Mouse (Mus musculus): Measurements from ENCODE around the gene Gfi1b. TPM values are rescaled to one million over a fixed set of nuclear protein-coding genes. Genes with fewer than 3 reads are reported as not detected.

The Gfi1b gene
- polyA plus RNA-seq, 1 experiment from 2014 or later = 1.1 TPM

DNA sequence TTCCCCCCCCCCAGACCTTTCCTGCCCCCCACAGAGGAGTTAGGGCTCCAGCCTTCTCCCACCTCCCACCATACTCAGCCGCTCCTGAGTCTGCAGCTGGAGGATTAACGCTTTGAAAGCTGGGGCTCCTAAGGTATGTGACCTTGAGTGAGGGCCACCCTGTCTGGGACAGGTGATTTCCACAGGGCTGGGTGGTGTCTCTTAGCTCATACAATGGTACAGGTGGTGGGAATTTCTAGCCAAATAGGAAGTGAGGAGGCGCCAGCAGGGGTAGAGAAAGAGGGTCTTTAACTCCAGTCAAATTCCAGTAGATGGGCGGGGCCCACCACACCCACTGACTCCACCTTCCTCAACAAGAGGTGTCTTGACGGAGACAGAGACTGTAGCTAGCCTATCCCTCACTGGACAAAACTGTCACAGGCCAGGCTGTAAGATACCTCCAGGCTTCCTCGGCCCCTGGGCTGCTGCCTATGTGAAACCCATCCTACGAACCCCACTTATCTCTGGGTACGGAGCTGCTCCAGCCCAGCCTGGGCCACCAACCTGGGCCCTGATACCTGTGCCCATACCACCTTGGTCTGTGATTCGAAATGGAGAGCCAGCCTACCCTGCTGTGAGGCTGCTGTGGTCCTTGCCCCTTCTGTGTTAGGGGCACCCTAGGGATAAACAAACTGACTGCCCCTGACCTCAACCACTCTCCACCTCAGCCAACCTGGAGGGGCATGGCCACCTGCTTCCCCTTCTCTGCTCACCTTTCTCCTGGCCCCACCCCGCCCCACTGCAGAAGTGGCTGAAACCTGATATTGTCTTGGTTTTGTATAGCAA, 14.2 kb downstream of the Gfi1b start:
- Histone ChIP-seq H3K9me3 (no peaks in the 10 kb centered on the region), H3K27me3 (replicated peaks) (no peaks in the 10 kb centered on the region), H3K36me3 (no peaks in the 10 kb centered on the region), H3K4me1 (replicated peaks) (peaks cover 4% of the 10 kb centered on the region; the same call in 1 of the 2 replicates), H3K4me3 (replicated peaks) (no peak overlapping the region), H3K27ac (no peak overlapping the region), H3K4me2 (replicated peaks) (no peak overlapping the region), H3K9ac (no peak overlapping the region)
- 43% methylated on average over 10 of the region's 10 CpGs for WGBS
- ATAC-seq = 0 out of 2 replicates have a peak, but pooled peaks have one; percentile 45

DNA sequence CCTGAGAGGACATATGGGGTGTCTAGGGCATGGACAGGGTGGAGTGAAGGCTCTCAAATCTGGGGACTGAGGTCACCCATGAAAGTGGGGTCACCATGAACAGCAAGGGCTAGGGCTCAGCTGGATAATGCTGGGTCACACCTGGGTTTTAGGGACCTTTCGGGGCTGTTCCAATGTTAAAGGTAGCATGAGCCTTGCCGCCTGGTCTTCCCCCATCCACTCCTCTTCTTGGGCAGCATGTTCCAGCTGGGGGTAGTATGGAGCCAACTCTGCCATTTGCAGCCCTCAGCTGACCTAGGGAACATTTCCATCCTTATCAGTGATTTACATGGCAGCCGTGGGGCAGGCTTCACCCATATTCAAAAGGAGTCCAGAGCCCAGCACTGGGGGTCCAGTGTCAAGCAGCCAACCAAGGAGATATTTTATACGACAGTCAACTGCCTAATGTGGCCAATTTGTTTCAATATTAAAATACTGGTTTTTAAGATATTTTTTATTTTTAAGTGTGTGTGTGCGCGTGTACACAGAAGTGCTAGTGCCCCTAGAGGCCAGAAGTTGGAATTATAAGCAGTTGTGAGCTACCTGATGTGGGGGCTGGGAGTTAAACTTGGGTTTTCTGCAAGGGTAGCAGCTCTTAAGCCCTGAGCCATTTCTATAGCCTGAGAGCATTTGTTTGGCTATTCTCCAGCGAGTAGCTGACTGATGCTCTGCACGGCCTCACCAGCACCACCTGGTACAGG, 15.0 kb downstream of the Gfi1b start:
- H3K27me3 ChIP-seq (replicated peaks) = no peaks in the 10 kb centered on the region
- H3K4me3 ChIP-seq (replicated peaks) = no peak overlapping the region
- no peak overlapping the region for H3K4me2 ChIP-seq (replicated peaks)
- no peaks in the 10 kb centered on the region for H3K9me3 ChIP-seq
- H3K27ac ChIP-seq = no peak overlapping the region
- H3K4me1 ChIP-seq (replicated peaks) = peaks cover 4% of the 10 kb centered on the region; the same call in 1 of the 2 replicates
- 62% methylated on average over 8 of the region's 8 CpGs for WGBS
- H3K36me3 ChIP-seq = no peaks in the 10 kb centered on the region
- ATAC-seq = peak; percentile 34; the same call in 1 of the 2 replicates
- H3K9ac ChIP-seq = no peak overlapping the region

DNA sequence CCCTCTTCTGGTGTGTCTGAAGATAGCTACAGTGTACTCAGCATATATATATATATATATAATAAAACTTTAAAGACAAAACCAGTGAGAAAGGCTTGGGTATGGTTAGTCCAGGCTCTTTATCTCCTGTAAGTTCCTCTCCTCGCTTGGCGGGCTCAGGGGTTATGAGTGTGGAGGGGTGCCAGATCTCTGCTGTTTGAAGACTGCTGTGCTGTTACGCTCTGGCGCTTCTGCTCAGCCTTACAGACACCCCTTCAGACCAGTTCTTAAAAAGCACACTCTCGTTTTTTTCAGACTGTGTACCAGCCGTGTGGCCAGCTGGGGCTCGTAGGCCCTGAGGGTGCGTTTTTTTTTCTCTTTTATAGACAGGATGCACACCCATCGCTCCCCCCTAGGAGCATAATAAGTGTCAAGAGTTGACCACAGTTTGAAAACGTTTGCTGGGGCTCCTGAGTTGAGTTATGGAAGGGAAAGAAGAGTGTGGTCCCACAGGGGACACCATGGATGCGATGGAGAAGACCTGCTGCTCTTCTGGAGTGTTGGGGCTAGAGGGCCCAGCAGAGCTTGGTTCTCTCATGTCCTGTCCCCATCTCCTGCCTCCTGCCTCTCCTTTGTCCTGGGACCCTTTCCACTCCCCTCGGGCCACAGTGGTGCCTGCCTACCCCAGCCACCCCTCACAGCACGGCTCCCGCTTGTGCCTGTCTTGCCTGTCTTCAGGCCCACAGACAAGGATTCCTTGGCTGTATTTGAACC, 15.8 kb downstream of the Gfi1b start:
- peaks cover 4% of the 10 kb centered on the region; the same call in 1 of the 2 replicates for H3K4me1 ChIP-seq (replicated peaks)
- no peak overlapping the region for H3K9ac ChIP-seq
- no peaks in the 10 kb centered on the region for H3K27me3 ChIP-seq (replicated peaks)
- no peak overlapping the region for H3K4me3 ChIP-seq (replicated peaks)
- no peaks in the 10 kb centered on the region for H3K36me3 ChIP-seq
- no peak overlapping the region for H3K4me2 ChIP-seq (replicated peaks)
- ATAC-seq = no peak
- 66% methylated on average over 14 of the region's 14 CpGs for WGBS
- no peaks in the 10 kb centered on the region for H3K9me3 ChIP-seq
- H3K27ac ChIP-seq = no peak overlapping the region

DNA sequence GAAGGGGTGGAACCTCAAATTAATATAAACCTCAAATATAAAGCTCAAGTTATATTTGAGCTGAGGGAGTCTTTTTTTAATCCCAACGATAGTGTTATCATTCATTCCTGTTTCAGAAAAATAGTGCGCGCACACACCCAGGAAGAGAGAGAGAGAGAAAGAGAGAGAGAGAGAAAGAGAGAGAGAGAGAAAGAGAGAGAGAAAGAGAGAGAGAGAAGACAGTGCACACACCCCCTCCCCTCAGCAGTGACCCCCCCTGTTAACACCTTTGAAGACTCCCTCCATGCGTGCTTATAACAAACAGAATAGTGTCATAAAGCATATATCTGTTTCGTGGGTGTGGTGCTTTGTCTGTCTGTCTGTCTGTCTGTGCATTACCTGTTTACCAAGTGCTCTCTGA, 18.2 kb downstream of the Gfi1b start:
- H3K9me3 ChIP-seq = no peaks in the 10 kb centered on the region
- no peaks in the 10 kb centered on the region for H3K27me3 ChIP-seq (replicated peaks)
- H3K27ac ChIP-seq = no peak overlapping the region
- no peak overlapping the region for H3K4me3 ChIP-seq (replicated peaks)
- WGBS = 84% methylated on average over 5 of the region's 5 CpGs
- no peak for ATAC-seq
- peaks cover 4% of the 10 kb centered on the region; the same call in 1 of the 2 replicates for H3K4me1 ChIP-seq (replicated peaks)
- H3K36me3 ChIP-seq = no peaks in the 10 kb centered on the region
- H3K9ac ChIP-seq = no peak overlapping the region
- H3K4me2 ChIP-seq (replicated peaks) = no peak overlapping the region

DNA sequence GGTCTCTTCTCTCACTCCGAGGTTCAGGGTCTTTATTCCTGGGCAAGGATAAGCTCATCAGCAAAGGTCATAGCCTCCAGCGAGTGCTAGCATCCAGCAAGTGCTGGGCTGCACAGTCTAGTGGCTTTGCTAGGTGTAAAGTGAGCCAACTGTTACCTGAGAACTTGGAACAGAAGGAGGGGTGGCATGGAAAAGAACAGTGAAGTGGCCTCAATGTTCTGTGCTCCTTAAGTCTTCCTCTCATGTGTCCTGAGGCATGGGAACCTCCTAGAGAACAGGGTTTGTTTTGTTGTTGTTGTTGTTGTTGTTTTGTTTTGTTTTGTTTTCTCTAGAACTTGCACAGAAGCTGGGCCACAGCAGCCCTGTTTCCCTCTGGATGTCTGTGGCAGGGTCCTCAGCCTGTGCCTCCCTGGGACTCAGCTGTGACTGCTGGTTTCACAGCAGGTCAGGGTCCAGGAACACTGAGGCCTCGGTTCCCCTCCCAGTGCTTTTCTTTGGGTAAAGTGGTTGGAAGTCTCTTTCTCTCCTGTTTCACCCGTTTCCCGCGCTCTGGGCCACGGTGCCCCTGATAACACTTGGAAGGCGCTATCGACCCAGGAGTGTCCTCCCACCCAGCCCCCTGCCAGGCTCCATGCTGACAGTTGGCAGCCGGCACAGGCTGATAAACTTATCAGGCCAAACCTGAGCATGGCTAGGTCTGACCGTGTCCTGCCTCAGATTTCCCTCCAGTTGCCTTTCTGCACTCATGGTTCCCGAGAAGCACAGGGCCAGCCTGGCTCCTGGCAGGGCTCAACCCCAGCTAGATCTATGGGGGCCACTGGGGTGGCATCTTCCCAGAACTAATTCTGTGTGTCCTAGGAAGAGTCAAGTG, 19.8 kb downstream of the Gfi1b start:
- H3K4me1 ChIP-seq (replicated peaks) = no peaks in the 10 kb centered on the region
- H3K4me2 ChIP-seq (replicated peaks) = no peak overlapping the region
- H3K9ac ChIP-seq = no peak overlapping the region
- ATAC-seq = peak; percentile 78
- 56% methylated on average over 12 of the region's 12 CpGs for WGBS
- H3K9me3 ChIP-seq = no peaks in the 10 kb centered on the region
- H3K27ac ChIP-seq = no peak overlapping the region
- H3K4me3 ChIP-seq (replicated peaks) = no peak overlapping the region
- no peaks in the 10 kb centered on the region for H3K36me3 ChIP-seq
- H3K27me3 ChIP-seq (replicated peaks) = no peaks in the 10 kb centered on the region

DNA sequence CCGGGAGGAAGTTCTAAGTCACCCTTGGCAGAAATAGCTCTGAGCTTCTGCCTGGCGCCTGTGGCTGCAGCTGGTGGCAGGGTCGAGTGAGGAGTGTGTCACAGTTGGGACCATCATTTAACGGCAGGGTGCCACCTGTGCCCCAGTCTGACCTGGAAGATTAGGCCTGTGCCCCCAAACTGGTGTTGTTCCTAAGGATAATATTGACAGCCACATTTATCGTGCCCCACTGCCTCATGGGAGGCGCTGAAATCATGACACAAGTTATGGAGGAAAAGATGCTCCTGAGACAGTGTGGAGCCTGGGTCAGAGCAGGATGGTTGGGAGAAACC, 22.2 kb downstream of the Gfi1b start:
- Histone ChIP-seq H3K27me3 (replicated peaks) (no peaks in the 10 kb centered on the region), H3K36me3 (no peaks in the 10 kb centered on the region), H3K4me1 (replicated peaks) (no peaks in the 10 kb centered on the region), H3K4me2 (replicated peaks) (no peak overlapping the region), H3K9me3 (no peaks in the 10 kb centered on the region), H3K4me3 (replicated peaks) (no peak overlapping the region), H3K9ac (no peak overlapping the region), H3K27ac (no peak overlapping the region)
- no peak for ATAC-seq
- 73% methylated on average over 6 of the region's 6 CpGs for WGBS

DNA sequence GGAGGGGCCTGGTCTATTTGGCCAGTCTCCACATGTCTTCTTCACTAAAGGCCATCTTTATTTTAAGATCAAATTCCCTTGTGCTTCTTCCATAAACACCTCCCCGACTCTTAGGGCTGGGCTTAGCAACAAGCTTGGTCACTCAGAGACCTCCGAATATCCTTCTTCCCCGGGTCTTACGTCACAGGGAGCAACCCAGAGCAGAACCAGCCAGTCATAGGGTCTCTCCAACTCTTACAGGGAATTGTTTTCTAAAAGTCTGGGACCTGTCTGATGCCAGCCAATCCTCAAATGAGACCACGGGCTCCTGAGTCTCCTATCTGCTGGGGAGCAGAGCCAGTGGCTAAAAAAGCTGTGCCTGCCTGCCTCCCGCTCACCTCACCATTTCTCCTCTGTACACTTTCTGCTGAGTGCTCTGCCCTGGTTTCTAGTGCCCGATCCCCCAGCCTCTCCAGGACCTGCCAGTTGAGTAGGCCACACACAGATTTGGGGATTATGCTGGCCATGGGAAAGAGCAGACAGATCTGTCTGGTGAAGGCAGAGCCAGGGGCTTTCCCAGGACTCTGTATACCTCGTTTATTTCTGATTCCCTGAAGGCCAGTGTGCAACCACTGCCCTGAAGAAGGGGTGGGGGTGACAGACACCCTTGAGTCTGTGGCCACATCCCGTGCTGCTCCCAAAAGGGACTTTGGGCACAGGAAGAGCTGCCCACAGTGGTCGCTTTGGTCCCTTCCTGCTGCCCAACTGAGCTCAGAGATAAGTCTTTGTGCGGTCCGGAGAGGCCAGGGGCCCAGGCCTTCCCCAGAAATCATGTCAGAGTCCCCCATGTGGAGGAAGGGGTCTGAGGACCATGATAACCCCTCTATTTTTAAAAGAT, 22.9 kb downstream of the Gfi1b start:
- Histone ChIP-seq H3K4me2 (replicated peaks) (no peak overlapping the region), H3K9ac (no peak overlapping the region), H3K4me3 (replicated peaks) (no peak overlapping the region), H3K27ac (no peak overlapping the region), H3K27me3 (replicated peaks) (no peaks in the 10 kb centered on the region), H3K36me3 (no peaks in the 10 kb centered on the region), H3K4me1 (replicated peaks) (no peaks in the 10 kb centered on the region), H3K9me3 (no peaks in the 10 kb centered on the region)
- WGBS = 57% methylated on average over 12 of the region's 12 CpGs
- ATAC-seq = no peak

DNA sequence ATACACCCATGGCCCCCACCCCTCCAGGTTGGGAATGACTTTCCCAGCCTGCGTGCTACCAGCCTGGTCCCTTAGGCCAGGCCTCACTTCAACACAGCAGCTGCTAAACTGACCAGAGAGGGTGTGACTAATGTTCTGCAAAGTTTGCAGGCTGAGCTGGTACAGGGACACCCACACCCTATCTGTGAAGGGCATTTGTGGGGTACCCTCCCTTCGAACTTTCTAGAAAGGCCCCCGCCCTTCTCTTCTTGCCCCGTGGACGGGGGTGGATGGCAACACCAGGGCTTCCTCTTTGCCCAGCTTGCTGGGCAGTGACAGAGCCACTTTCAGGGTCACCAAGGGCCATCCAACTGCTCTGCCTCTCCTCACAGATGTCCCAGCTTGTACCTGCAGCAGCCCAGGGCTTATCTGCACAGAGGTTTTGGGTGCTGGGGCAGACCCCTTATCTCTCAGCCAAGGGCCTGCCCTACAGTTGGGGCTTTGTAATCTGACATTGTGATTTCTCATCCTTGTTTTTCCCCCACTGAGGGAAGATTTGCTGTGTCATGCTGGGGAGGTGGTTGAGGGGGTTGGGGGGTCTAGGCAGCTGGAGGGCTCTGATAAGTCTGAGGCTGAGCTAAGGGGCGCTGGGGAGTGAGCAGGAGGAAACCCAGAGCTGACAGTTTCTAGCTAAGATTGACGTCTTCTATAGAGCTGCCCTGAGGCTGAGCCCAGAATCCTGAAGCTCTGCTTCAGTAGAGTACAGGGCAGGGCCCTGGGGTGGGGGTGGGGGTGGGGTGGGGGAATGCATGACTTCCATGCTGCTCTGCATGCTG, 23.8 kb downstream of the Gfi1b start:
- no peaks in the 10 kb centered on the region for H3K9me3 ChIP-seq
- no peaks in the 10 kb centered on the region for H3K4me1 ChIP-seq (replicated peaks)
- no peak overlapping the region for H3K9ac ChIP-seq
- ATAC-seq = peak; percentile 56
- H3K4me2 ChIP-seq (replicated peaks) = no peak overlapping the region
- H3K4me3 ChIP-seq (replicated peaks) = no peak overlapping the region
- WGBS = 73% methylated on average over 7 of the region's 7 CpGs
- no peaks in the 10 kb centered on the region for H3K36me3 ChIP-seq
- no peak overlapping the region for H3K27ac ChIP-seq
- H3K27me3 ChIP-seq (replicated peaks) = no peaks in the 10 kb centered on the region; the same call in 1 of the 2 replicates

DNA sequence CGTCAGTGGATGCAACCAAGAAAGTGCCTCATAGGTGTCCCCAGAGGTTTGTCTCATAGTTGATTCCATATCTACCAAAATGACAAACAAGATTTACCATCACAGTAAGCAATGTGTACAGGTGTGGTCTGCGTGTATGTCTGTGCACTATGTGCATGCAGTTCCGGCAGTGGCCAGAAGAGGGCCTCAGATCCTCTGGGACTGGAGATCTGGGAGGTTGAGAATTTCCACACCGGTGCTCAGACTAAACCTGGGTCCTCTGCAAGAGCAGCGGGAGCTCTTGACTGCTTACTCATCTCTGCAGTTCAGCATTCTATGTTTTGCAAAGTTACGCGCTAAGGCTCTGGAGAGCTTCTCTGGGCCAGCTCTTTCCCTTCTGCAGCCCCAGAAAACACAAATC, 24.8 kb downstream of the Gfi1b start:
- Histone ChIP-seq H3K36me3 (no peaks in the 10 kb centered on the region), H3K9ac (no peak overlapping the region), H3K4me1 (replicated peaks) (no peaks in the 10 kb centered on the region), H3K27ac (no peak overlapping the region), H3K4me3 (replicated peaks) (no peak overlapping the region), H3K4me2 (replicated peaks) (no peak overlapping the region), H3K27me3 (replicated peaks) (no peaks in the 10 kb centered on the region; the same call in 1 of the 2 replicates), H3K9me3 (no peaks in the 10 kb centered on the region)
- 86% methylated on average over 7 of the region's 7 CpGs for WGBS
- no peak for ATAC-seq

DNA sequence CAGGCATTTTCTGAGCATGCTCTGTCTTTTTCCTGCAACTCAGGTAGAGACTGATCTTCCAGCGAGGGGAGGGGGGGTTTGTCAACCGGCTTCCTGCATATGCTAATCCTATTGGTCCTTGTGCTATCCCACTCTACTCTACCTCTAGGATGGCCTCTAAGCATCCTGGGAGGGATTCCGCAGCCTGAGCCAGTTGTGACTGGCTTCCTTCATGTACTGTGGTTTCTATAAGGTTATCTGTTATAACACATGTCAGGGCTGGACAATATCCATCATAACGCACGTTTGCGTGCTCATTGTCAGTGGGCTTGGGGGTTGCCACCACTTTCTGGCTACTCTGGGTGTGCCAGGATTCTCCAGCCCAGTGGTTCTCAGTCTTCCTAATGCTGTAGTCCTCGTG, 25.8 kb downstream of the Gfi1b start:
- Histone ChIP-seq H3K4me1 (replicated peaks) (no peaks in the 10 kb centered on the region), H3K9ac (no peak overlapping the region), H3K4me3 (replicated peaks) (no peak overlapping the region), H3K9me3 (no peaks in the 10 kb centered on the region), H3K36me3 (no peaks in the 10 kb centered on the region), H3K27me3 (replicated peaks) (no peaks in the 10 kb centered on the region; the same call in 1 of the 2 replicates), H3K27ac (no peak overlapping the region), H3K4me2 (replicated peaks) (no peak overlapping the region)
- ATAC-seq = no peak
- WGBS = 73% methylated on average over 7 of the region's 7 CpGs

All from intestine, embryonic 15.5 days (tissue).